Comparison of ENCODE assay signal across 10 mouse cellular contexts in genomic region chr15:40144221-40144620, GRCm38 (mm10). TPM values are rescaled to one million over a fixed set of nuclear protein-coding genes. Genes with fewer than 3 reads are reported as not detected.
A peak's percentile ranks its signal among the peaks of the same experiment; 100 is the strongest.
DNase-seq lines count a peak whose midpoint lies in the region; ATAC-seq and TF ChIP-seq lines count a peak whose summit lies in the region.
"Had no signal": no experiment of that assay in that cellular context is flagged by ENCODE, and none has a peak within 500 bp of the region (broad histone marks: within the 10 kb centered on the region; RNA-seq: fewer than 3 reads in every experiment).

No protein-coding gene starts in this region.

- no peaks in the 10 kb centered on the region for H3K9me3 ChIP-seq in embryonic facial prominence, embryonic 11.5 days (replicated peaks; ENCODE audit: control insufficient read depth, low read length)
- H3K9me3 ChIP-seq: lung, embryonic 15.5 days had no signal

- WGBS in lung, adult 2 months = 50% methylated on average over 7 of the region's 7 CpGs
- 50% methylated on average over 7 of the region's 7 CpGs for WGBS in embryonic facial prominence, embryonic 11.5 days

- ATAC-seq in embryonic facial prominence, embryonic 11.5 days (replicated peaks; ENCODE audit: insufficient number of reproducible peaks, low FRiP score, low TSS enrichment, low read depth) = no peak

- no peaks in the 10 kb centered on the region for H3K27me3 ChIP-seq in embryonic facial prominence, embryonic 11.5 days (ENCODE audit: control insufficient read depth, insufficient read depth, low read length)
- H3K27me3 ChIP-seq: lung, embryonic 15.5 days had no signal

- no peak for TF ChIP-seq POLR2A in lung, adult 2 months (IDR thresholded peaks at IDR 0.05; ENCODE audit: borderline replicate concordance, extremely low read depth, low read depth, low read length)

- no peak overlapping the region for H3K27ac ChIP-seq in embryonic facial prominence, embryonic 11.5 days (replicated peaks; ENCODE audit: low read depth, low read length)
- H3K27ac ChIP-seq in layer of hippocampus, adult 2 months = no peak overlapping the region
- H3K27ac ChIP-seq: lung, embryonic 15.5 days had no signal

- DNase-seq in adrenal gland, postnatal 14 days = peak; percentile 26
- DNase-seq in adrenal gland, postnatal 25 days = no peak
- peak; percentile 49 for DNase-seq in lung, postnatal 36 days
- no peak for DNase-seq in lung, adult 2 months
- DNase-seq in embryonic facial prominence, embryonic 11.5 days (ENCODE audit: low spot score) = peak; percentile 62
- DNase-seq in layer of hippocampus, adult 2 months (ENCODE audit: low spot score in 2 of 2) = peak; percentile 37 to 55
- peak; percentile 69 for DNase-seq in retina, postnatal 1 day
- DNase-seq in natural killer cell, adult 2 months (ENCODE audit: low spot score in 2 of 2) = no peak

- no peak for TF ChIP-seq CTCF in lung, adult 2 months (IDR thresholded peaks at IDR 0.05; ENCODE audit: insufficient read depth, low read length)
- peak; percentile 96 for TF ChIP-seq CTCF in layer of hippocampus, adult 2 months (conservative IDR thresholded peaks at IDR 0.05)

- H3K4me1 ChIP-seq in lung, adult 2 months (ENCODE audit: control insufficient read depth, insufficient read depth, low read length) = no peaks in the 10 kb centered on the region
- no peaks in the 10 kb centered on the region for H3K4me1 ChIP-seq in embryonic facial prominence, embryonic 11.5 days (ENCODE audit: control insufficient read depth, insufficient read depth, low read length)
- H3K4me1 ChIP-seq: lung, embryonic 15.5 days had no signal

- H3K36me3 ChIP-seq in embryonic facial prominence, embryonic 11.5 days (replicated peaks; ENCODE audit: control insufficient read depth, insufficient read depth, low read depth, low read length) = no peaks in the 10 kb centered on the region
- H3K36me3 ChIP-seq: lung, embryonic 15.5 days had no signal

- no peak overlapping the region for H3K9ac ChIP-seq in embryonic facial prominence, embryonic 11.5 days (replicated peaks; ENCODE audit: low read length)
- H3K9ac ChIP-seq: lung, embryonic 15.5 days had no signal

- H3K4me2 ChIP-seq in embryonic facial prominence, embryonic 11.5 days (ENCODE audit: low read depth, low read length) = no peak overlapping the region
- H3K4me2 ChIP-seq: lung, embryonic 15.5 days had no signal

- no peak overlapping the region for H3K4me3 ChIP-seq in lung, adult 2 months (replicated peaks; ENCODE audit: extremely low read depth, low read depth, low read length)
- no peak overlapping the region for H3K4me3 ChIP-seq in embryonic facial prominence, embryonic 11.5 days (ENCODE audit: low read depth, low read length)
- no peak overlapping the region for H3K4me3 ChIP-seq in layer of hippocampus, adult 2 months
- H3K4me3 ChIP-seq: lung, embryonic 15.5 days had no signal

RNA-seq across cellular contexts. Expression of gene 9330182O14Rik, which starts 10.1 kb away (rescaled TPM):
- total RNA-seq in adrenal gland, postnatal 14 days (2021) = 0.19 and 0.22 TPM in 2 replicates
- 0.30 TPM in 1 of 2 replicates, not detected in the other for total RNA-seq in adrenal gland, postnatal 25 days (2021)
- polyA plus RNA-seq in lung, adult 2 months (2012; rRNA removed) = not detected in 2 replicates
- not detected in 2 replicates for polyA plus RNA-seq in embryonic facial prominence, embryonic 11.5 days (2014; fragmentation: Nextera tagmentation; extraction: Ambion mirVana)
- not detected for total RNA-seq in layer of hippocampus, adult 2 months (2021)
- polyA plus RNA-seq: gonadal fat pad, adult 2 months; lung, embryonic 15.5 days had no signal

Comparison
In these comparisons a context has a peak if more than half of its experiments do, and no peak if none do; other contexts are left out.
1. DNase-seq: peak in adrenal gland, postnatal 14 days (single experiment), lung, postnatal 36 days (single experiment), embryonic facial prominence, embryonic 11.5 days (single experiment), layer of hippocampus, adult 2 months (2 of 2) and retina, postnatal 1 day (single experiment); none in adrenal gland, postnatal 25 days (single experiment), lung, adult 2 months (single experiment) and natural killer cell, adult 2 months (0 of 2).